Mouse (Mus musculus) hindbrain, embryonic 11.5 days (tissue): Measurements from ENCODE around the gene Gm28539. TPM values are rescaled to one million over a fixed set of nuclear protein-coding genes. Genes with fewer than 3 reads are reported as not detected.
A peak's percentile ranks its signal among the peaks of the same experiment; 100 is the strongest.
"Not testable (repeated sequence)": the region's sequence is repeated elsewhere in the genome, so short reads cannot be mapped to it uniquely, and the experiment has no call there.

Source experiments
- ATAC-seq: fragments of 200-750 bp; cut with Nextera tagmentation; 2 replicates; pipeline ENCODE4 v1.8.0; 2017; ENCODE audit warnings: mild to moderate bottlenecking, moderate TSS enrichment, moderate library complexity; ENCODE audit not compliant: low FRiP score
- DNase-seq: peaks from one replicate; pipeline ENCODE4 v3.0.0-alpha.2; 2015; ENCODE audit warnings: low spot score
- H3K27ac ChIP-seq: fragments of 300-500 bp; sonication (generic); 2 replicates; pipeline ENCODE4 v1.5.1; 2014; ENCODE audit warnings: mild to moderate bottlenecking, low read depth, low read length
- H3K27me3 ChIP-seq: fragments of 300-500 bp; sonication (generic); 2 replicates; pipeline ENCODE4 v1.6.1; 2014; ENCODE audit warnings: mild to moderate bottlenecking, low read length, moderate library complexity, mixed read lengths; ENCODE audit not compliant: control insufficient read depth, insufficient read depth
- H3K36me3 ChIP-seq: fragments of 300-500 bp; sonication (generic); 2 replicates; pipeline ENCODE4 v1.6.1; 2014; ENCODE audit warnings: mild to moderate bottlenecking, low read length, moderate library complexity, mixed read lengths; ENCODE audit not compliant: control insufficient read depth, insufficient read depth
- H3K4me1 ChIP-seq: fragments of 300-500 bp; sonication (generic); replicated peaks from 2 replicates; pipeline ENCODE4 v1.6.1; 2014; ENCODE audit warnings: low read length, mixed read lengths; ENCODE audit not compliant: control insufficient read depth, insufficient read depth
- H3K4me2 ChIP-seq: fragments of 300-500 bp; sonication (generic); replicated peaks from 2 replicates; pipeline ENCODE4 v1.6.1; 2014; ENCODE audit warnings: mild to moderate bottlenecking, low read depth, low read length
- H3K4me3 ChIP-seq: fragments of 300-500 bp; sonication (generic); 2 replicates; pipeline ENCODE4 v1.5.1; 2014; ENCODE audit warnings: low read depth, low read length
- H3K9ac ChIP-seq: fragments of 300-500 bp; sonication (generic); 2 replicates; pipeline ENCODE4 v1.6.1; 2014; ENCODE audit warnings: low read depth, low read length
- H3K9me3 ChIP-seq: fragments of 300-500 bp; sonication (generic); 2 replicates; pipeline ENCODE4 v1.6.1; 2016; ENCODE audit warnings: low read length; ENCODE audit not compliant: control insufficient read depth
- WGBS: fragments of 180-500 bp; shearing (Covaris S2); extraction: QIAGEN DNeasy Blood & Tissue Kit; methylation state at CpG from one replicate; pipeline ENCODE4 v1.1.7; 2014; 5-methylcytosine and 5-hydroxymethylcytosine counted together
- polyA plus RNA-seq: library from polyadenylated mRNA; unstranded; fragments of >200 nt; fragmentation: Nextera tagmentation; extraction: Ambion mirVana; gene quantifications from 2 replicates; pipeline ENCODE4 v1.2.1, GENCODE M21; 2014

The Gm28539 gene
- polyA plus RNA-seq, 1 experiment from 2014 or later, result not detected

DNA sequence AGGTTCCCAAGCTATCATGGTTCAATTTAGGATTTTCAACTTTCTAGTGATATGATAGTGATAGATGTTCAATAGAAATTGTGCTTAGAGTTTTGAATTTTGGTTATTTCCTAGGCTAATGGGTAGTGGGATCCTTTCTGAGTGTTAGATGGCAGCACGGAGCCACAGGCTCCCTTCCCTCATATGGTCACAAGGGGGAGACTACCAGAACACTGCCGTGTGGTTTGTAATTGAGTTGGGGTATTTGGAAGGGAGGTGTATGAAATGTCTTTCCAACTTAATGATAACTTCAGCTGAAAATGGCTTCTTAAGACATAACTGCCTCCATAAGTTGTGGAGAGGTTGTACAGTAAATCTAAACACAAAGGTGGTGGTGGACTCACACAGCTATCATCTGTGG lies 2.9 kb upstream of the Gm28539 start:
- H3K4me1 ChIP-seq, result no peaks in the 10 kb centered on the region
- ATAC-seq (no peak), DNase-seq (no peak)
- H3K9me3 ChIP-seq, result no peaks in the 10 kb centered on the region
- H3K27ac ChIP-seq, result no peak overlapping the region
- no peaks in the 10 kb centered on the region; the same call in 1 of the 2 replicates for H3K36me3 ChIP-seq
- H3K27me3 ChIP-seq, result no peaks in the 10 kb centered on the region
- 81% methylated on average over 2 of the region's 2 CpGs for WGBS
- H3K4me3 ChIP-seq, result no peak overlapping the region
- H3K9ac ChIP-seq, result no peak overlapping the region
- no peak overlapping the region for H3K4me2 ChIP-seq

DNA sequence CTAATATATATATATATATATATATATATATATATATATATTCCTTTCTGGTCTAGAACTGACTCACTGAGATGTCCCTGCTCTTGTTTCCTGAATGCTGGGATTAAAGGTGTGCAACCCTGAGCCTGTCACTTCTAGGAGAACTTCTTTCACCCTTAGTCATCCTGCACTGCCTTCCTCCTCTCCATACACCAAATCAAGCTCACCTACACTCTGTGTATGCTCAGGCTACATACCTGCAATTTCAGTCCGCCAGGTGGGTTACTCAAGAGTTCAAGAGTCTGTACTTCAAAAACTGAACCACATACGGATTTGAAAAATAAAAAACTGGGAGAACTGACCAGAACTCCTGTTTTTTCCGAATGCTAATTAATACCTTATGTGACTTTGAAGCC lies 314 bp upstream of the Gm28539 start:
- no peaks in the 10 kb centered on the region for H3K27me3 ChIP-seq
- no peaks in the 10 kb centered on the region for H3K4me1 ChIP-seq
- H3K36me3 ChIP-seq, result no peaks in the 10 kb centered on the region; the same call in 1 of the 2 replicates
- DNase-seq, result no peak
- H3K9me3 ChIP-seq, result no peaks in the 10 kb centered on the region
- 27% methylated on average over 3 of the region's 3 CpGs for WGBS
- no peak overlapping the region; the same call in 1 of the 2 replicates for H3K9ac ChIP-seq
- H3K27ac ChIP-seq, result no peak overlapping the region
- H3K4me2 ChIP-seq, result peak overlapping the region; percentile 74
- peak overlapping the region; percentile 86 for H3K4me3 ChIP-seq
- ATAC-seq, result peak; percentile 62

DNA sequence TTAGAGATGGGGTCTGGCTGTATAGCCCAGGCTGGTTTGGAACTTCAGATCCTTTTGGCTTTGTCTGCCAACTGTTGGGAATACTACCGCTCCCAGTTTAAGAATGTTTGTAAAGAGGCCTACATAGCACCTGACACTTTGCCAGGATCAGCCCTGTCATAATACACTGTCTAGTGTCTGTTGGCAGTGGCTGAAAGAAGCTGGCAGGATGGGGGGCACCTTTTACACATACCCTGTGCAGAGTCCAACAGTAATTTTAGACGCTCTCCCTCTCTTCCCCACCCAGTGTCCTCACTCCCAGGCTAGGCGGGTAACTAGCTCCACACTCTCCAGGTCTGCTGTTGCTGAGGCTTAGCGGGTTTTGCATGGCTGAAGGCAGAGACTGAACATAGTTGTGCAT lies 2.0 kb downstream of the Gm28539 start:
- ATAC-seq (no peak), DNase-seq (no peak)
- Histone ChIP-seq H3K27ac (no peak overlapping the region), H3K4me2 (no peak overlapping the region), H3K9me3 (no peaks in the 10 kb centered on the region), H3K9ac (no peak overlapping the region), H3K27me3 (no peaks in the 10 kb centered on the region), H3K4me1 (no peaks in the 10 kb centered on the region), H3K4me3 (no peak overlapping the region), H3K36me3 (no peaks in the 10 kb centered on the region)
- 97% methylated on average over 4 of the region's 4 CpGs for WGBS

DNA sequence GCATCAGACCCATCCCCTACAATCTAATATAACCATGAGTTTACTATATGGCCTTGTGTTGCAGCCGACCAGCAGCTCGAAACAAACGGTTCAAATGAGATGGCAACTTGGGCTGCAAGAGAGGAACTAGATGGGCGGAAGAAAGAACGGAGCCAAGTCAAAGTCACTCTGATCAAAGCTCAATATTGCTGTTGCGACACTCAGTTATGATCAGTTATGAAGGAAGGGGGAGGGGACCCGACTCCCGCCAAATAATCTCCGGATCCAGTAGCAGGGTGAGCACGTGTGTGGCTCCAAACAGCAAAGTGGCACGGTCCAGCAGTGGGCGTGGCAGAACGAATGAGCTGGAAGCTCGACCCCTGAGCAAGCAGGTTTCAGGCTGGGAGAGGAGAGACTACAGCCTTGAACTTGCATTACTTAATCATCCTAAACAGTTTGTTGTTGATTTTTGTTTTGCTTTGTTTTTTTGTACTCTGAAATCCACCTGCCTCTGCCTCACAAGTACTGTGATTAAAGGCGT lies 10.0 kb downstream of the Gm28539 start:
- Histone ChIP-seq H3K4me1 (no peaks in the 10 kb centered on the region), H3K9me3 (no peaks in the 10 kb centered on the region), H3K36me3 (no peaks in the 10 kb centered on the region), H3K27me3 (no peaks in the 10 kb centered on the region), H3K4me2 (no peak overlapping the region), H3K4me3 (no peak overlapping the region), H3K9ac (no peak overlapping the region), H3K27ac (no peak overlapping the region)
- DNase-seq (no peak), ATAC-seq (no peak)
- 90% methylated on average over 15 of the region's 15 CpGs for WGBS

DNA sequence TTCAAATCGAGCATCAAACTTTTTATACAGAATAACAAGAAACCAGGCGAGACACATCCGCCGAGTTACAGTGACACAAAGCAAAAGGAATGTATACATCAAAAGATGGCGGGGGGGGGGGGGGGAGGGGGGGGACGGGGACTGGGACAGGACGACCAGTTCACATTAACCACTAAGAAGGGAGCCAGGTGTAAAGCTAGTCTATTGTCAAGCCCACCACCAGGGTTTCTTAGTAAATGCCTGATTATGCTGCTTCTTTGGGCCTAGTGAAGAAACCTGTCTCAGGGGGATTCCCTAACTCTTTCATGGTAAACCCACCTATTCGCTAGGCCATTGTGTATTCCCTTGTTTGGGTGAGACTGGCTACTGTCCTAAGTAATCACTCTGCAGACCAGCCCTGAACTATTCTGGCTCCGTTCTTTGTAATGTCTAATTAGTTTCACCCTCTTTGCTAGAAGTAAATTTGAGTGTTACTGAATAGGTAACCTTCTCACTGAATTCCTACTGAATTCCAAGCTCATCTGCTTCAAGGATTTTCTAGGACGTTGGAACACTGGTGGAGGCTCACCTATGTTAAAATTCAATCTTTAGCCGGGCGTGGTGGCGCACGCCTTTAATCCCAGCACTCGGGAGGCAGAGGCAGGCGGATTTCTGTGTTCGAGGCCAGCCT lies 13.3 kb downstream of the Gm28539 start:
- not testable (repeated sequence) for H3K9me3 ChIP-seq, H3K9ac ChIP-seq, H3K36me3 ChIP-seq, H3K4me3 ChIP-seq, H3K4me1 ChIP-seq, ATAC-seq, DNase-seq, H3K4me2 ChIP-seq, H3K27me3 ChIP-seq, H3K27ac ChIP-seq
- 92% methylated on average over 15 of the region's 17 CpGs for WGBS

DNA sequence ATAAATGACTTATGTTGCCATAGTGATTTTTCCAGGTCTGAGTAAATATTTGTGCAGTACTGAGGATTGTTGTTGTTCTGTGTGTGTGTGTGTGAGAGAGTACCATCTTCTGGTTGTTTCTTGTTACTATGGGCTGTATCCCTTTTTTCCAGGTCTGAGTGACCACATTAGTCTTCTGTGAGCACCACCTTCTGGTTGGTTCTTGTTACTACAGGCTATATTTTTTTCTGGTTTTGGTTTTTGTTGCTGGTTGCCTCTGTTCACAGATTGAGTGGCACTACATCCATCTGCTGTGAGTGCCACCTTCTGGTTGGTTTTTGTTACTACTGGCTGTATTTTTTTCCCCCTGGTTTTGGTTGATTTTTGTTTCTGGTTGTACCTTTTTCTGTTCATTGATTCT lies 22.2 kb downstream of the Gm28539 start:
- Histone ChIP-seq H3K9me3 (no peaks in the 10 kb centered on the region), H3K4me1 (no peaks in the 10 kb centered on the region), H3K4me2 (no peak overlapping the region), H3K27me3 (no peaks in the 10 kb centered on the region), H3K27ac (no peak overlapping the region), H3K36me3 (no peaks in the 10 kb centered on the region), H3K4me3 (no peak overlapping the region), H3K9ac (no peak overlapping the region)
- ATAC-seq, result no peak
- peak; percentile 42 for DNase-seq

DNA sequence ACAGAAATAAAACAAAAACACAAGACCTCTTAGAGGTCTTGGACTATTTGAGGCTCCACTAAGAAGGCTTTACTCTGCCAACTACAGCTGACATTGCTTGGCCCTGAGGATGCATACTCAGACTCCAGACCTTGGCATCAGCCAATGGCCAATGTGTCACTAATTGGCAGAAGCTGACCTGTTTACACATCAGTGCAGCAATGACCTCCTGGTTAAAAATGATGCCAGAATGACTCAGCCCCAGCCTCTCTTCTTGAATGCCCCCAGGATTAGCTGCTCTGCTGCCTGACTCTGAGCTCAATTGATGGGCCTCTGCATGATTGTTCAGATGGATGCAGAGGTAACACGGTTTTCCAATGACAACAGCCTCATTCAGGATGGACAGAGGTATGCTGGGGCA lies 23.8 kb downstream of the Gm28539 start:
- WGBS, result 81% methylated on average over 1 of the region's 1 CpGs
- no peaks in the 10 kb centered on the region for H3K9me3 ChIP-seq
- H3K9ac ChIP-seq, result no peak overlapping the region
- H3K4me2 ChIP-seq, result no peak overlapping the region
- DNase-seq, result no peak
- no peak overlapping the region for H3K27ac ChIP-seq
- ATAC-seq, result no peak
- no peaks in the 10 kb centered on the region for H3K36me3 ChIP-seq
- H3K4me3 ChIP-seq, result no peak overlapping the region
- no peaks in the 10 kb centered on the region for H3K27me3 ChIP-seq
- no peaks in the 10 kb centered on the region for H3K4me1 ChIP-seq

DNA sequence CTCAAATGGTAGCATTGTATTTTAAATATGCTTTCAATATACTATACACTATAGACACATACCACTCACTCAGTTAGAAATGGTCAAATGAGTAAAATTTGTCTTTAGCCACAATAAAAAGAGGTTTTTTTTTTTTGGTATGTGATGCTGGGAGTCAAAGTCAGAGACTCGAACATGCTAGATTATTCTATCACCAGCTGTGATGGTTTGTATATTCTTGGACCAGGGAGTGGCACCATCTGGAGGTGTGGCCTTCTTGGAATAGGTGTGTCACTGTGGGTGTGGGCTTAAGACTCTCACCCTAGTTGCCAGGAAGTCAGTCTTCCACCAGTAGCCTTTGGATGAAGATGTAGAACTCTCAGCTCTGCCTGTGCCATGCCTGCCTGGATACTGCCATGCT lies 34.1 kb downstream of the Gm28539 start:
- not testable (repeated sequence) for H3K9me3 ChIP-seq, ATAC-seq, H3K36me3 ChIP-seq, H3K4me1 ChIP-seq, H3K4me3 ChIP-seq, H3K27ac ChIP-seq, H3K9ac ChIP-seq, H3K4me2 ChIP-seq, DNase-seq, H3K27me3 ChIP-seq
- WGBS, result 84% methylated on average over 1 of the region's 1 CpGs

DNA sequence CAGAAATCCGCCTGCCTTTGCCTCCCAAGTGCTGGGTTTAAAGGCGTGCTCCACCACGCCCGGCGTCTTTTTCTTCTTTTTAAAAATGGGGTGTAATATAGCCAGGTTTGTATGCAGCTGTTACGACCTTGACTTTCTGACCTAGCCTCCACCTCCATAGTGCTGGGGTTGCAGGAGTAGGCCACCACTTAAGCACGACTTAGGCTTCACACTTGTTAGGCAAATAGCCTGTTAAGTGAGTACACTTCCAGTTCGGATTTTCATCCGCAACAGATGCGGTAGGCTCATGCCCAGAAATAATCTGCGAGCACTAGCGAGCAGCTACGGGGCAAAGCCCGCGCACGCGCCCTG lies 39.7 kb downstream of the Gm28539 start:
- no peak; the same call in 1 of the 2 replicates for ATAC-seq
- no peak for DNase-seq
- H3K4me1 ChIP-seq, result no peaks in the 10 kb centered on the region
- no peaks in the 10 kb centered on the region for H3K9me3 ChIP-seq
- WGBS, result 2% methylated on average over 17 of the region's 17 CpGs
- H3K9ac ChIP-seq, result peak overlapping the region; percentile 95
- H3K27ac ChIP-seq, result peak overlapping the region; percentile 95
- H3K36me3 ChIP-seq, result peaks cover 5% of the 10 kb centered on the region; the same call in 1 of the 2 replicates
- peak overlapping the region; percentile 74 for H3K4me2 ChIP-seq
- no peaks in the 10 kb centered on the region for H3K27me3 ChIP-seq
- peak overlapping the region; percentile 90 for H3K4me3 ChIP-seq
